Mouse (Mus musculus) fibroblast of lung, adult 2 months (primary cell): ENCODE measurements around the gene Cdyl.

Source experiments
- DNase-seq: peaks from one replicate; pipeline ENCODE4 v3.0.0-alpha.2; 2011; ENCODE audit warnings: low read depth

The Cdyl gene

DNA sequence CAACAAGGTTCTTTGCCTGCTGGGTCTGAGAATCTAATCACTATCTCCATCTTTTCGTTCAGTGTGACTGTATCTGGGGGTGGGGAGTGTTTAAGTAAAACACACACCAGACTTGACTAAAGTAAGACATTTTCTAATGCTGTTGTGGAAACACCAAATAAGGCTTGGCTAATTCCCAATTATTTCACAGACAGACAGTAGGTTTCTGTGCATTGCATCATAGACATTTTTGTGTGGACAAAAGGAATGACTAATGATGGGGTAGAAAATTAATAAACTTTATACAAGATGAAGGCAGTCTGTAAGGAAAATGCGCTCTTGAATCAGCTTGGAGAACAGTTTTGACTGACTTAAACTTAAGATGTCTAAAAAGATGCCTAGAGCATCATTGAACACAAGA is 100.7 kb downstream of the Cdyl start:
- no peak for DNase-seq

DNA sequence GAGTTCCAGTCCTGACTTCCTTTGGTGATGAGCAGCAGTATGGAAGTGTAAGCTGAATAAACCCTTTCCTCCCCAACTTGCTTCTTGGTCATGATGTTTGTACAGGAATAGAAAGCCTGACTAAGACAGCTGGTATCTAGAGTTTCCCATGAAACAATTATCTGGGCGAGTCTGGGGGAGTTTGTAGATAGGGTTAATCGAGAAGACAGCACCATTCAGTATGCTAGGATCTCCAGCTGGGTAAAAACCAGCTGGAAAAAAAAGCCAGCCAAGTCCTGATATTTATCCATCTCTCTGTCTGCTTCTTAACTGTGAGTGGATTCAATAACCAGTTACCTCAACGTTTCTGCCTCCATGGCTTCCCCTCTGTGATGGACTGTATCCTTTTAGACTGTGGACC is 104.9 kb downstream of the Cdyl start:
- no peak for DNase-seq

DNA sequence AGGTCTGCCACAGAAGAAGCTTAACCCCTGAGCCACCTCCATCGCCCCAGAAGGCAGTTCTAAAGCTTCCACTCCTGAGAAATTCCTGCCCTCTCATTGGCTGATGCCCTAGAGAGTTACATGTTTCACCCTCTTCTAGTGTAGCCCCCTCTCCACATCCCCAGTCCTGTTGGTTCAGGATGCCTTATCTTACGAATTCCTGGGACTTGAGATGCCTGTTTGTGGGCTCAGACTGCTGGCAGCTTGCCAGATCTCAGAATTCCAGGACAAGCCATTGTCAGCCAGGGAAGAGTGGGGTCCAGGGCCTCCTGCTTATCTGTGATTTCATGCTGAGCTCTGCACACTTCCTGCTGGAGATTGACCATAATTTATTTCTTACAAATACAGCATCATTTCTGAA is 106.2 kb downstream of the Cdyl start:
- DNase-seq: no peak

DNA sequence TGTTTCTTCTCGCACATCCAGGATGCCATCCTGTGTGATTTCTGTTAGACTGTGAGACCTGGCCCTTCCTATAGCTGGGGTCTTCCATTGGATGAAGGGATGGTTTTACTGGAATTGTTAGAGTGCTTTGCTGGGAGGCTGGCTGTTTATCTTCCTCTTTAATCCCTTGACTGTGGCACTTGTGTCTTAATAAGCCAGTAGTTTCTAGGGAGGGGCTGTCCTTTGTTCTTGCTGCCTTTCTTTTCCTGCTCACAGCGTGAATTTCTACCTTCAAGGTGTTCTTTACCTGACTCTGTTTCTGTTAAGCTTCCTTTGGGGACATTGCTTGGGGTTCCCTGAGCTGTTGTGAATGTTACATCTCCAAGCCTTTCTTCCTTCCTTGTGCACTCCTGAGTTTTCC is 110.0 kb downstream of the Cdyl start:
- DNase-seq: no peak

DNA sequence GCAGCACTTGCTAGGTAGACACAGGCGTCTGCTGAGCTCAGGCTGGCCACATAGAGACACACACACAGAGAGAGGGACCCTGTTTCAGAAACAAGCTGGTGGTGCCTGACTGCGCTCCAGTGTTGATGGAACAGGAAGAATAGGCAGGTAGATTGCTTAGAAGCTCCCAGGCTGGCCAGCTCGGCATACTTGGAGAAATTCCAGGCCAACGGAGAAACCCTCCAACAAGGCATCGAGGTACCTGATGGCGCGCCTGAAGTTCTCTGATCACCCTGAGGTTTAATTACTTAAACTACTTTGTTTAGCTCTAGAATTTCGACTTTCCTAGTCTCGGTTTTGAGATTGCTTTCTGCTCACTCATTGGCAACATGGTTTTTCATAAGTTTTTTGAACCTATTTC is 110.8 kb downstream of the Cdyl start:
- no peak for DNase-seq

DNA sequence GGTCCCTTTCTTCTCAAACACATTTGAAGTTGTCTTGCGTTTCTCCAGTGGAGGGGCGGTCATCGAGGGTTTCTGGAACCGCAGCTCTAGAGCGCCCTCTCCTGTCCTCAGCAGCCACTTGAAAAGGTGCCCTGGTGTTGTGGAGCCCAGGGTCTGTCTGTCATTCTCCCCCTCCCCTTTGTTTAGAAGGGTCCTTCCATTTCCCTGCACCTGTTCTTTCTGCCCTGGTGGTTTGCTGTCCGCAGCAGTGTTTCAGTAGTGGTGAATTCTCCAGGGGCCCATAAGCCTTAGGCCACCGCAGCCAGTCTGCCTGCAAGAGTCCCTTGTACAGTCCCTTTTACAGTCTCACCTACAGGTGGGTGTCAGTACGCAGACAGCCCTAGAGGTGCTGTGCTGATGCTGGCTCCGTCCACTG is 112.3 kb downstream of the Cdyl start:
- DNase-seq: no peak

DNA sequence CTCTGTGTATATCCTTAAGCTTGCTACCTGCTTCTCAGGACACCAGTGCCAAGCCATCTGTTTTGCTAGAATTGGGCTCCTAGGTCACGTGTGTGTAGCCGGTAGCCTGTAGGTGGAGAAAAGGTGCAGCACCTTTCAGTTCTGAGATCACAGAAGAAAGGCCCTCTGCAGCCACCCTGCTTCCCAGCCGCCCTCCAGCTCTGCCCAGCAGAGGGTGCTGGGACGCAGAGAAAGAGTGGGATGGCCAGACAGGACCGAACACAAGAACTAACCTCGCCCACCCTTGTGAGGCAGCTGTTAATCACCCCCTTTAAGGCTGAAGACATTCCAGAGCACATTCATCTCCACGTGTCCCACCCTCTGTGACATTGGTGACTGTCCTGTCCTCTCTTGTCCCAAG is 114.1 kb downstream of the Cdyl start:
- DNase-seq: no peak

DNA sequence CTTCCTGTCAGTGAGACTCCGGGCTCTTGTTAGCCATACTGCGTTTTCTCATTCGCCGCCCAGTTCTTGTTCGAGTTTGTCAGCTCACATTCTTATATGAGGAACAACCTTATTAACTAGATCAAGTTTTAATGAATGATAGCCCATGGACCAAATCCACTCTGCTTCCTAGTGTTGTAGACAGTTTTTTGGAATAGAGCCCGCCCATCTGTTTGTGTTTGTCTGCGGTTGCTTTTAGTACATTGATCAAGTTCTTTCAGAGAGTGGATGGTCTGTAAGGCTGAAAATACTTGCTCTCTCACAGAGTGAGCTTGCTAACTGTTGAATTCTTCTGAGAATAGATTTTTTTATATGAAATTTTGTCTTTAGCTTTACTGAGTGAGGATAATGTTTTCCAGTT is 116.5 kb downstream of the Cdyl start:
- no peak for DNase-seq

DNA sequence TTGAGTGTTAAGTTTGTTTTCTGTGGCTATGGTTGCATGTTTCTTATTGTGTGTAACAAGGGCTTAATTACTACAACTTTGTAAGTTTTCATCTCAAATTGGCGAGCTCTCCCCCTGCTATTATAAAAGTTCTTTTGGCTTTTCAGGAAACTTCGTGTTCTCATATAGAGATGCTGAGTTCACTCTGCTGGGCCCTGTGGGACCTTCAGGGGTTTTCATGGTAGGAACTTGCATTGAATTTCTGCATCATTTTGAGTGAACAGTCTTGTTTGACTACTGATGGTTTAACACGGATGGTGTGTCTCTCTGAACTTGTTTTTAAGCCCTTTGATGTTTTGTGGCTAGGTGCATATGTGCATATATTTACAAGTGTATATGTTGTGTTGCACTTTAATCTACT is 121.1 kb downstream of the Cdyl start:
- DNase-seq: no peak

DNA sequence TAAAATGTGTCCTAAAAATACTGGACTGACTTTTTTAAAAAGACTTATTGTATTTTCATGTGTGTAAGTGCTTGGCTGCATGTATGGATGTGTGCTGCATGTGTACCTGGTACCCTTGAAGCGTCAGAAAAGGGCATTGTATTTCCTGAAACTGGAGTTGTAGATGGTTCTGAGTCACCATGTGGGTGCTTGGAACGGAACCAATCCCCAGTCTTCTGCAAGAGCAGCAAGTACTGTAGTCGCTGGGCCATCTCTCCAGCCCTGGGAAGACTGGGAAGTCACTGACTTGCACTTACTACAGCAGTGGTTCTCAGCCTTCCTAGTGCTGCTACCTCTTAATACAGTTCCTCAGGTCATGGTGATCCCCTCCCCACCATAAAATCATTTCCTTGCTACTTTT is 122.1 kb downstream of the Cdyl start:
- DNase-seq: no peak

DNA sequence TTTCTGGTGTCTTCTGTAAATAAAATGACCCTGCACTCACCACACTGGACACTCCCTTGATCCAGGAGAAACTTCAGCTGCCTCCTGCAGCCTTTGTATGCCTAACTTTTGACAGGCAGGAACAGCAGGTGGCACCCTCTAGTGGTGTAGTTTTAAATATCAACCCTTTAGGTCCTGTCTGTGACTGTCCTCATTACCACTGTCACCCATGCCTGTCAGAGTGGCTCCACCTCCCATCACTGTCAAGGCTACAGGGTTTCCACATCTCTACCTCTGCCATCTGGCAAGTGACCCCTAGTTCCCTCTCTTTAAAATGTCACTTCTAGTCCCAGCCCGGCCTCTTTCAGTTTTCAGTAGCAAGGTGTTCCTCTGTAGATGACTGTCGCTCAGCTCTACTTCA is 123.3 kb downstream of the Cdyl start:
- DNase-seq: no peak

DNA sequence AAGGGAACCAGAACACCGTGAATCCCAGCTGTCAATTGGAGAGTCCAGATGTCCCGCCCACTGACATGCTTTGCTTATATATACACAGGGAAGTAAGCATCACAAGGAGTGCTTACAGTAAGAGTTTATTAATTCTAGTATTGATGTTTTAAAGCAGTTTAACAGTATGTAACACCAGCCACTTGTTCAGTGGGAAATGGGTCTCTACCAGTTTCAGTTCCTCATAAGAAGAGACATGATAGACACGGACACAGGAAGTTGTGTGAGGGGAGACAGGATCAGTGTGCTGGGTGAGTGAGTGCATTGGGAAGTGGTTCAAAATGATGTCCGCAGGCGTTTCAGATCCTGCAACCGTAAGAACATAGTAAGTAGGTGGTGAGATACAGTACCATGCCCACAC is 123.9 kb downstream of the Cdyl start:
- no peak for DNase-seq

DNA sequence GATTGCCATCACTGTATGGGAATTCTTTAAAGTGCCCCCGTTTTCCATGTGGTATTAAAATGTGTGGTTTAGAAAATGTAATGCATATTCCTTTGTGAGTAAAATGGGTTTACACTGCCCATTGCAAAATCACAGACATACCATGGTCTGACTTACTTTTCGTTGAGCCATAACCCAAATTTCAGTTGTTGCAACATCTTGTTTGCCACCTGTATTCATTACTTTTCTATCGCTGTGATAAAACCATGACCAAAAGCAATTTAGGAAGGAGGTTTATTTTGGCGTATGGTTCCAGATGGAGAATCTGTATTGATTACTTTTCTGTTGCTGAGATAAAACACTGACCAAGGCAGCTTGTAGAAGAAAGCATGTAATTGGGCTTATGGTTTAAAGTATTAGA is 124.6 kb downstream of the Cdyl start:
- no peak for DNase-seq

DNA sequence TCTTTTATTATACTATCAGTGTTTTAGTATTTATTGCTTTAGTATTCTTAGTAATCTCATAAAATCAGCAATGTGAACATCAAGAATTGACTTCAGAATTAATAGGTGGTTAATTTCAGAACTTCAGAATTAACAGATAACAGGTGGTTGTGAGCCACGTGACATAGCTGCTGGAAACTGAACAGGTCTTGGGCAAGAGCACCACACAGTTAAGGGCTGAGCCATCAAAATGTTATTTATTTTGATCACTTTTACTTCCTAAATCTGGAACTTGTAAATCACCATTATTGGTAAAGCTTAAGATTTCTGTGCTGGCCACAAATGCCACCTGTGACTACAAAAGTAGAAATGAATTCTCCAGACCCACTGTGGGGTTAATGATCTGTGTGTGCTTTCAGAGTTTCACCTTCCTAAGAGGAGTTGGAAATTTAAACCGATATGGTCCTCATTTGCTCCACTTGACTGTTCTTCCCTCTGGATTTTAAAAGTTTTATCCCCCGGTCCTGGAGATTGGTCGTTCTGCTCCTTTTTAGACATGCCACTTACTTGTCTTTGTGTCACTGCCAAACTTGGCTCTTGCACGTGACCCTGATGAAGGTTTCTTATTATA is 125.8 kb downstream of the Cdyl start:
- no peak for DNase-seq

DNA sequence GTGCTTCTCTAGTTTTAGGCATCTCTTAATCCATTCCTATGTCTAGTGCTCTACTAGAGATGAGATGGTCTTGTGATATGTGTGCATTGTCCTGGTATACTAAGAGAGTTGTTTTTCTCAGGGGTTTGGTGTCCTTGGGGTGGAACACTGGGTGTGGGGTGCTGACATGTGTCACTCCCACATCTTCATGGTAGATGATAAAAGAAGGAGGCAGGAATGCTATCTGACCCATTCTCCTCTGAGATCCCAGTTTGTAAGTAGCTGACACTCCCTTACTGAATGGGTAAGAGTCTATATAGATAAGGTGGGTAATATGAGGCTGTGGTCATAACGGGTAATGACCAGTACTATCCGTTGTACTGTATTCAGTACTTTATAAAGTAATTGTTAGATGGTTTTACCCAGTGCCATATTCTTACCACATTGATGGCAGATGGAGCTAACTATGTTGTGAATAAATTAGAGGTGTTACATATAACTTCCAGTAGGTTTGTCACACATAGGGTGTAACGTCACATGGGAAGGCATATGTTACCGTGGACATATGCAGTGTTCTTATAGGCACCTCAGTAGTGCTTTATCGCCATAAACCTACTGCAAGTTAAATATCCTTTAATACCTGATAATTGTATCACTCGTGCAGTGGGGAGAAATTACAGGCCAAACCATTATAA is 127.2 kb downstream of the Cdyl start:
- DNase-seq: no peak

DNA sequence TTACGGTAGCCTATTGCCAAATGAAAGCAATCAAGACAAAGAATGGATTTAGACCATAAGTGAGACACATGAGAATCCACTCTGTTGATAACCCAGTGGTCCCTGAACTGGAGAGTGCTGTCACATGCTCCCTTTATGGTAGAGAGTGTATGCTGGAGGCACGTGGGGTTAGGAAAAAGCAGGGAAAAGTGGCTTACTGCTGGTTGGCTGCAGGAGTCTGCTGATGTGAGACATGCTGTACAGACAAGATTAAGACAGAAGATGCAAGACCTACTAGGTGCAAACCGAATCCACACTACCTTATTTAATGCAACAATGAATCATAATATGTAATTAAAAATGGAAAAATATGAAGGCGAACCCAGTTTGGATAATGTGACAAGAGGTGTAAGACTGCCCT is 129.9 kb downstream of the Cdyl start:
- no peak for DNase-seq

DNA sequence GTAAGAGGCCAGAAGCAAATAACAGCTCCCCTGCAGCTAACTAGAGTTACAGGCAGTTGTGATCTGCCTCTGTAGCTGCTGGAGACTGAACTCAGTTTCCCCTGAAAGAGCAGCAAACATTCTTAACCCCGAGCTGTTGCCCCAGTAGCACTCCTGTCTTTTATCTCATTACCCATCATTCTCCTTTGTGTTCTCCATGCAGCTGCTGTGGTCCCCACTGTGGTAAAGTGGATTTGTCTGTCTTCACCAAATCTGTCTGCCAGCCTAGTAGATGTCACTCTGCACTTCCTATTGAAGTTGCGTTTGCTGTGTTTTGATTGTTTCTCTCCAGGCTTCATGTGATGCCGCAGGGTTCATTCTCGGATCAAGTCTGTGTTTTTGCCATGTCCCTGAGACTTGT is 130.8 kb downstream of the Cdyl start:
- no peak for DNase-seq

DNA sequence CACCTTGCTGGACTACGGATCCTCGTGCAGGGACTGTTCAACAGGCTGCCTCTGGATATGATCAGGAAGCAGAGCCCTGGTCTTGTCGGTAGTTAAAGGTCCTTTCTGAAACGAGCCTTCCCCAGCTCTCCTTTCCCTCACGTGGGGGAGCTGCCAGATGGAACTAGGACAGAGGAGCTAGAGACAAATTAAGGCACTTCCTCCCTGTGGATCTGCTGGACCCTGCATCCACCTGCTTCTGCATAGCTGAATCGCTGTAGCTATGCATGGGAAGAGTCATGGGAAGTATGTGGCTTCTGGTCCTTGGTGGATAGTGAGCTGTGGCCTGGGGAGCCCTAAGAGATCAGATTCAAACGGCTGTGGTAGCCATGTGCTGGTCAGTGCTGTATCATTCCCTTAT is 134.7 kb downstream of the Cdyl start:
- no peak for DNase-seq

DNA sequence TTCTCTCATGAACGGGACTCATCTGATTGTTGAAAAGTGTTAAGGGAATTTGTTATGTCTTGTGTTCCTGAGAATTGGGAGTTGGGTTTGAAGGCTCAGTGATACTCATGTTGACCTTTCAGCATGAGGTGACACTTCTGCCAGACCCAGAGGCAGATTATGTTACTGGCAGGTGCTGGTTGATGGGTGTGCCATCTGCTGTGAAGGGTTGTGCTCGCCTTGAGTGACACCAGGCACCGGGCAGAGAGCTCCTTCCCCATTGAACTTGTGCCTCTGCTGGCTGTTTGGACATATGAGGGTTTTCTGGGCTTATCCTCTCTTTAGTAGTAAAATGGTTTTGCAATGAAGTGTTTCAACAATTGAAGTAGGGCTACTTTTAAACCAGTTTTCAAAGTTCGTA is 135.1 kb downstream of the Cdyl start:
- DNase-seq: no peak

DNA sequence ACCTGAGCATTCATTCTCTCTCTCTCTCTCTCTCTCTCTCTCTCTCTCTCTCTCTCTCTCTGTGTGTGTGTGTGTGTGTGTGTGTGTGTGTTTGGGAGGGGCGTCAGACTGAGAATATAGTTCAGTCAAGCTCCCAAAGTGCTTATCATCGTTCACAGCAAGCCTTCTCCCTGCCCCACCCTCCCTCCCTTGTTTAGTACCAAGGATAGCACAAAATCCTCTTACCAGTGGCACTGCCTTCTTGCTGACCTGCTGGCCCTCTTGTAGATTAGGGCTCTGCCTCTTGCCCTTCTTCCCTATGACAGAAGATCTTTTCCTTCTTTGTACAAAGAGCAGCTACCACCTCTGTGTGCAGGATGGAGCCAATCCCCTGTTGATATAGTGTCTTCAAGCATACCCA is 136.3 kb downstream of the Cdyl start:
- DNase-seq: no peak

DNA sequence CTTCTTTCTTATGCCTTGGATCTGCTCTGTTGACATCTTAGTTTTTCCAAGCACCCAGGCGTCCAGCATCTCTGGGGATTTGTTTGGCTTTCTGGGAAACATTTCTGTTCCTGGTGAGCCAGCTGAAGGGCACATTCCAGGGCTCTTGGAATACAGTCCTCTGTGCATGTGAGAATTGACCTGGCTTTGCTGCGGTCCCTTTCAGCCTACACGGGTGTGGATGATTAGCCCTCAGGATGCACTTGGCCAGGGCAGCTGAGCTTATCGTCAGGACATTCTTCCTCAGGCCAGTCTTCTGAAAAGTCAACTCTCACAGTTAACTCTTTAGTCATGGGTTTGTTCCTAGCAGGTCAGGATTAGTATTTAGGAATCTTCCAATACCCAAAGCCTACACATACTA is 136.7 kb downstream of the Cdyl start:
- no peak for DNase-seq

DNA sequence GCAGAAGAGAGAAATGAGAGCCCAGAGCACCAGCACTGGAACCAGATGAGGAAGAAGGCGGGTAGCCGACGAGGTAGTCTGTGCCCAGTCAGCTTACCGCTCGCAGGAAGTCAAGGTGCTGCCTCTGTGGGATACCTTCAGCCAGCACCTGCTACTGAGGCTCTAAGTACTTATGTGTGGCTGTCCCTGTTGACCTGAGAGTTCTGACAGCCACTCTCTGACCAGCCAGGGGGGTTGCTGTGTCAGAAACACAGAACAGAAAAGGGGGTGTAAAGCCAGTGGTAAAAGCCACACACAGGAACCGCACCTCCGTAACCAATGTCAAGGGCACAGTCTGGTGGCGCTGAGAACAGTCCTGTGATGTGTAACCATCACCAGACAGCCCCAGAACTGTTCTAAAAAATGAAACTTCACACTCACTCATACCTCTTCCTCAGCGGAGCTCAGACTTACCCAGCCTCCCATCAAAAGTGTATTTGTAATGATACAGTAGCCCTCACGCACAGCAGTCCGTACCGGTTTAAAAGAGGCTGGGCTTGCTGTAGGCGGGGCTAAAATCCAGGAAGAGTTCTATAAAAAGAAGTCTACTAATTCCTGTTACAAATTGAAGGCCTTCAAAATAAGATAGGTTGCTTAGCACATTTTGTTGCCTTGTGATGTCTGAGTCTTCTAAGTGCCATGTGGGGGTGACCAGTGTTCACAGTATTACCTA is 138.3 kb downstream of the Cdyl start:
- no peak for DNase-seq

DNA sequence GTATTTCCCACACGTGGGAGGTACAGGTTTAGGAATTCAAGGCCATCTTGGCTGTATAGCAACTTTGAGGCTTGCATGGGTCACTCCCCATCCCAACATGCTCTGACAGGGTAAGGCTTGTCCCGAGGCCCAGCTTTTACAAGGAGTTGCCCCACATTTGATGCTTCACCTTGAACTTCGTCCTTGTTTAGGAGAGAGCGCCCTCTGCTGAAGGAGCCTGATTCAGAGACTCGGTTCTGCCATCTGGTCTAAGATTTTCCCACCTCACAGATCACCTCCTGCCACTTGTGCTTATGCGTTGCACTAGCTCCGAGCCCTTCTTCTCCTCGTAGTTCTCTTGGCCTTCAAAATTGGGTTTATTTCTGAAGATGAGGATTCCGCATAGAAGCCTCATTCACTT is 139.0 kb downstream of the Cdyl start:
- DNase-seq: no peak

DNA sequence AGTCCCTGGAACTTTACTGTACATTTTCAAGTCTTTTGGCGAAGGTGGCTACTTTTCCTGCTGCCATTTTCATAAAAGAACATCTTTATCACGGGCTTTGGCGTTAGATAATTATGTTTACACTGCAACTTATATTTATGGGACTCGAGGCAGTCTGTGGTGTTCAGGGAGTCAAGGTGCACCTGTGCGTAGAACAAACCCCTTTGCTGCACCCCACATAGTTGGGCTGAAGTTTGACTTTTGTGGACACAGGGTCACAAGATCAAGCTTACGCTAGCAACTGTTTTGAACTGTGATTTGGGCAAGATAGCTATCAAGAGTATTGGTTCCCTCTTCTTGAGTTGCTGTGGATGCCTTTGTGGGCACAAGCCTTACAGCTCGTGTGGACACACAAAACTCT is 140.6 kb downstream of the Cdyl start:
- no peak for DNase-seq
